Mouse (Mus musculus) C2C12 (cell line): ENCODE data around the gene Zfp36l2.

Source experiments
- CEBPB ChIP-seq: IDR thresholded peaks from one replicate; pipeline ENCODE4 v1.6.1; 2011; ENCODE audit warnings: low read depth, mild to moderate bottlenecking, control low read depth, moderate library complexity
- CTCF ChIP-seq: IDR thresholded peaks from one replicate; pipeline ENCODE4 v1.5.1; 2011; ENCODE audit not compliant: control insufficient read depth, insufficient read depth, insufficient read length
- MAX ChIP-seq: IDR thresholded peaks from one replicate; pipeline ENCODE4 v1.6.1; 2011; ENCODE audit warnings: mild to moderate bottlenecking, control low read depth
- MYOD1 ChIP-seq: IDR thresholded peaks from one replicate; pipeline ENCODE4 v1.6.1; 2011; ENCODE audit warnings: low read depth; ENCODE audit not compliant: control insufficient read depth, insufficient read length

GRCm38 (mm10) chr17:84180715-84181501 is 6.8 kb downstream of the Zfp36l2 start:
- TF ChIP-seq MAX (peak; percentile 53), MYOD1 (no peak), CTCF (no peak), CEBPB (no peak)
